Mouse (Mus musculus) erythroblast, embryonic 14.5 days (primary cell): ENCODE results near the gene Acot12. TPM values are rescaled to one million over a fixed set of nuclear protein-coding genes. Genes with fewer than 3 reads are reported as not detected.

Source experiments
- H3K27me3 ChIP-seq: 2 replicates; pipeline ENCODE4 v1.6.1; 2012; ENCODE audit warnings: inconsistent platforms; ENCODE audit not compliant: control insufficient read depth
- H3K36me3 ChIP-seq: 2 replicates; pipeline ENCODE4 v1.6.1; 2012; ENCODE audit warnings: mild to moderate bottlenecking, inconsistent platforms; ENCODE audit not compliant: control insufficient read depth
- H3K4me1 ChIP-seq: 2 replicates; pipeline ENCODE4 v1.6.1; 2012; ENCODE audit warnings: inconsistent platforms; ENCODE audit not compliant: control insufficient read depth
- H3K4me3 ChIP-seq: replicated peaks from 2 replicates; pipeline ENCODE3; 2012; ENCODE audit warnings: moderate library complexity, mild to moderate bottlenecking, inconsistent platforms
- H3K9me3 ChIP-seq: 2 replicates; pipeline ENCODE4 v1.6.1; 2012; ENCODE audit warnings: low read length, inconsistent platforms, mixed read lengths; ENCODE audit not compliant: control insufficient read depth
- GATA1 ChIP-seq: IDR thresholded peaks from 2 replicates; pipeline ENCODE4 v1.6.1; 2012; ENCODE audit warnings: low read length, inconsistent platforms, mixed read lengths
- TAL1 ChIP-seq: IDR thresholded peaks from 3 replicates; pipeline ENCODE4 v1.6.1; 2012; ENCODE audit warnings: low read length, inconsistent platforms, mixed read lengths
- polyA plus RNA-seq: library from polyadenylated mRNA; stranded (reverse); fragments of >175 nt; gene quantifications from 2 replicates; pipeline ENCODE4 v1.2.3, GENCODE M21; 2012

Acot12 gene
- polyA plus RNA-seq, result not detected in 2 replicates

- no peaks in the 10 kb centered on the region for H3K36me3 ChIP-seq
- no peaks in the 10 kb centered on the region for H3K4me1 ChIP-seq
- TF ChIP-seq GATA1 (no peak), TAL1 (no peak)
- peaks cover 25% of the 10 kb centered on the region for H3K27me3 ChIP-seq
- no peaks in the 10 kb centered on the region for H3K9me3 ChIP-seq
- peak within 1 kb of the TSS; percentile 50 for H3K4me3 ChIP-seq
These were observed at the start of gene Acot12 for GRCm38 (mm10) chr13:91741280-91742047. TSS of gene Acot12 (plus strand) at chr13:91741512.

DNA sequence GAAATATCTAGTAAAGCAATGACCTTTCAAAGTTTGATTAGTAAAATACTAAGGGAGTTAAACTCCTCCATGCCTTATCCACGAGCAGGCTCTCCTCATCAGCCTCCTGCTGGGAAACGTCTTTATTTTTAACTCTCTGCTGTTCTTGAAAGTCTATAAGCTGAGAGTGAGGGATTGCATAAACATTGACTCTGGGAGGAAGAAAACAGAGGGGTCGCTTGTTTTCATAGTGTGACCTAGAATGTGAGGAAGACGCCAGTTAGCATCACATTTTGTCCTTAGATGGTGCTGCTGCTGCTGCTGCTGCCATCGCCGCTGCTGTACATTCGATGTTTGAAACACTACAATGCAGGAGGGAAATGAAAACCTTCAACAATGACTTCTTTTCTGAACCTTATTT lies 47.7 kb upstream of the Acot12 start:
- peaks cover 43% of the 10 kb centered on the region for H3K36me3 ChIP-seq
- no peaks in the 10 kb centered on the region for H3K4me1 ChIP-seq
- H3K27me3 ChIP-seq, result no peaks in the 10 kb centered on the region
- H3K4me3 ChIP-seq, result no peak overlapping the region
- no peaks in the 10 kb centered on the region for H3K9me3 ChIP-seq
- TF ChIP-seq GATA1 (no peak), TAL1 (no peak)

DNA sequence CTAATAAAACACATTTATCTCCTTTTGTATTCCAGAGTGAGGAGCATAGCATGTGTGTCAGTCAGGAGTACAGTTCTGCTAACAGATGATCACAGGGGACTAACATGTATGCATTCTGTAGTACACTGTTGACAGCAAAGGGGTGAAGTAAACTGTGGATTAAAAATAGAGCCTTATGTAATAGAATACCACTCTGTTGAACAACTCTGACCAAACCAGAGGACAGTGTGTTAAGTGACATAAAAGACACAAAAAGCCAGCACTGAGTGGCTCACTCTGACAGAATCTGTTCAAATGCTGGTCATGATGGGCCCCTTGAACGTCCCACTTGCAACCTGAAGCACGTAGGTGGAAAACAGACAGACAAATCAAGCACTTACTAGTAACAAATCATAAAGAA lies 45.9 kb upstream of the Acot12 start:
- H3K4me1 ChIP-seq, result no peaks in the 10 kb centered on the region
- TF ChIP-seq TAL1, result no peak
- no peak for TF ChIP-seq GATA1
- no peak overlapping the region for H3K4me3 ChIP-seq
- no peaks in the 10 kb centered on the region for H3K27me3 ChIP-seq
- peaks cover 44% of the 10 kb centered on the region for H3K36me3 ChIP-seq
- H3K9me3 ChIP-seq, result no peaks in the 10 kb centered on the region

DNA sequence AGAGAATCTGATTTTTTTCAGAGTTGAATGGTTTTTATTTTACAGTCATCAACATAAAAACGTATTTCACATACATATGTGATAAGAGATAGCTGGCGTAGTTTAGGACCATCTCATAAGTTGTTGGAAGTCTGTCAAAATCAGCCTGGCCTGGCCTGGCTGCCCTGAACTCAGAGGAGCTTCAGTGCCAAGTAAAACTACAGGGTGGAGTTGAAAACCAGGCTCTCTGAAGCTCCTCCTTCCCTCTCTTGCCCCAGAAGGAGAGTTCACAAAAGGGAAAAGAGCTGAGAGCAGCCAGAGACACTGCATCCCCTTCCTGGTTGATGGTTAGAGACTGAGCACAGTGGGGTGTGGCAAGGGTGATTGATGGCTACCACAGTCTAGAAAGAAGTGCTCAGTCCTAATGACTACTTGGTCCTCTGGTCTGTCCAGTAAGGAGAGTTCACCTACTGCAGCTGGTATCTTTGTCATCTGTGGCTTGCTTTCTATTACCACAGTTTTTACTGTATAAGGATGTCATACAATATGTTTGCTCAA lies 45.1 kb upstream of the Acot12 start:
- Histone ChIP-seq H3K4me3 (no peak overlapping the region), H3K36me3 (peaks cover 48% of the 10 kb centered on the region), H3K4me1 (no peaks in the 10 kb centered on the region), H3K9me3 (no peaks in the 10 kb centered on the region), H3K27me3 (no peaks in the 10 kb centered on the region)
- TF ChIP-seq GATA1, result no peak
- TF ChIP-seq TAL1, result no peak

DNA sequence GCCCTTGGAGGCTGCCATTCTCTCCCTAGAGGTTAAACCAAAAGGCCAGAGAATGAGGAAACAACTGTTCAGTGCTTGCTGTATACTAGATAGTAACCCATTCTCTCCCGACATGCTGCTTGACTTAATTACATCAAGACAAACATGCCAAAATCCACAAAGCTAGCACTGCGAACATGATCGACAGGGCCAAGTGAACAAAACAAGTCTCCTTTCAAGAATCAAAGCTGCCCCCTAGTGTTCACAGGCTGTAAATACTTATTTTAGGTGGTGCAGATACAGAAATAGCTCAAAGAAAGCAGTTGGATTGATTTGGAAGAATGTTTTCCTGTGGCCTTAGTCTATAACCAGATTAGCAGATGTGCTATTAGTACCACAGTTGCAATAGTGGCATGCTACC lies 44.3 kb upstream of the Acot12 start:
- TF ChIP-seq TAL1 (no peak), GATA1 (no peak)
- no peaks in the 10 kb centered on the region for H3K9me3 ChIP-seq
- no peaks in the 10 kb centered on the region for H3K27me3 ChIP-seq
- no peak overlapping the region for H3K4me3 ChIP-seq
- H3K36me3 ChIP-seq, result peaks cover 51% of the 10 kb centered on the region
- no peaks in the 10 kb centered on the region for H3K4me1 ChIP-seq

DNA sequence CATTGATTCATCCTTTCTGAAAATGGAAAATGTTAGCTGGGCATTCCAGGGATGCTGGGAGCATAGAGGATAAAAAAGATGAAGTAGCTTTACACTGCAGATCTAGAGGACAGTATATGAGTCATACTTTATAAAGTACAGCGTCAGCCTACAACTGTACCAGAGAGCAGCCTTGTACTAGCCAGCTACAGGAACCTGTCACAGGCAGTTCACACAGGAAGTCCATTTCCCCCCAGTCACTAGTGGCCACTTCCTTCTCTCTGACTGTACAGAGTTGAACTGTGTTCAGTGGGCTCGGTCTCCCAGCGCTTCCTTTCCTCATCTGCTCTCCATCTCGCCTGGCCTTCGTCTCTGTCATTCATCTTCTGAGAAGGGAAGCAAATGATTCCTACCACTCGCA lies 39.0 kb upstream of the Acot12 start:
- Histone ChIP-seq H3K9me3 (no peaks in the 10 kb centered on the region), H3K27me3 (no peaks in the 10 kb centered on the region), H3K4me3 (no peak overlapping the region), H3K4me1 (no peaks in the 10 kb centered on the region), H3K36me3 (peaks cover 44% of the 10 kb centered on the region)
- no peak for TF ChIP-seq TAL1
- TF ChIP-seq GATA1, result no peak

DNA sequence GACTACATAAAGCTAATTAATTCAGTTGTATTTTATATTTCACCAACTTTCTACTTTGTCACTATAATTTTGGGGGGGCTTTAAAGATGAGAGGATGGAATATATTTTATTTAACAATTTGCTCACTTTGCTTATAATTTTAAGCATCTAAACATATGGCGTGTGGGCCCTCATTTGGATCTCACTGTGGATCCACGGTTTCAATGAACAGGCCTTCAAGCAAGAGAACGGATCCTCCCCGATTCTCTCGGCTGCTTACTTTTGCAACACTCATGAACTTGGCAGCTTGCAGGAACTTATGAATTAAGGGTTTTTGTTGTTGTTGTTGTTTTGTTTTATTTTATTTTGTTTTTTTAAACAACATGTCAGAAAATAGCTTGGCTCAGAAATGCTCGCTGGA lies 21.8 kb upstream of the Acot12 start:
- Histone ChIP-seq H3K4me1 (no peaks in the 10 kb centered on the region), H3K27me3 (no peaks in the 10 kb centered on the region), H3K4me3 (no peak overlapping the region), H3K9me3 (no peaks in the 10 kb centered on the region), H3K36me3 (no peaks in the 10 kb centered on the region)
- no peak for TF ChIP-seq TAL1
- TF ChIP-seq GATA1, result no peak

DNA sequence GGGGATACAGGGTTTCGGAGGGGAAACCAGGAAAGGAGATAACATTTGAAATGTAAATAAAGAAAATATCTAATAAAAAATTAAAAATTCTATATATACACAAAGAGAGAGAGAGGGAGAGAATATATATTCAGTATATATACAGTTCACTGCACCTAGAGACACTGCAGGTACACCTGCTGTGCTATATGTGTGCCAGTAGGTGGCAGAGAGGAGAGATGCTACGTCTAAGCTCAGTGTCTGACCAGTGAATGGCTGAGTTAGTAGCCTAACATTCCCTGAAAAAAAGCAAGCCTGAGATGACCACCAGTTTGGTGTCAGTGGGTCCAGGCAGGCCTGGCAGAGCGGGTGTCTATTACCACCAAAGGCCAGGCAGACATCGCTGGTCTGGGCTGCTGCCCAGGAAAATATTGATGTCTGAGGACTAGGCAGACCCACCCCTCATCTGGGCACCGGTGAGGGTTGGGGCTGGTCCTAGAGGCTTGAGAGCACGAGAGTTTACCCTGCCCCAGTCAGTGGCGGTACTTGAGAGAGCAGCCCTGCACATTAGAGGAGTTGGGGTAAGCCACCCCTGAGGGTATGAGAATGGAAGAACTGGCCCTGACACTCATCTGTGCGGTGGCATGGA lies 18.1 kb upstream of the Acot12 start:
- Histone ChIP-seq H3K4me3 (no peak overlapping the region), H3K4me1 (no peaks in the 10 kb centered on the region), H3K36me3 (no peaks in the 10 kb centered on the region), H3K9me3 (no peaks in the 10 kb centered on the region), H3K27me3 (no peaks in the 10 kb centered on the region)
- TF ChIP-seq TAL1, result no peak
- no peak for TF ChIP-seq GATA1

DNA sequence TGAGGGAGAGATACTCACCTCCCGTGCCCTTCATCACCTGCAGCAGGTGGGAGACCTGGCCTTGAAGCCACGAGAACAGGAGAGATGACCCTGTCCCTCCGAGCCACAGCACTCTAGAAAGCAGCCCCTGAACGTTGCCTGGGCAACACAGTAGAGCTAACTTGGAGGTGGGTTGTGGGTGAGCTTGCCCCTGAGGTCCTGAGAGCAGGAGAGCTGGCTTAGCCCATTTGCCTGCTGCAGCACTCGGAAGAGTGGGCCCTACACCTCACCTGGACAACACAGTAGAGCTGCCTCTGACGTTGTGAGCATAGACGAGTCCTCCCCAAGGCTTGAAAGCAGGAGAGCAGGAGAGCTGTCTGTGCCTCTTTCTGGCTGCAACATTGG lies 17.6 kb upstream of the Acot12 start:
- no peaks in the 10 kb centered on the region for H3K4me1 ChIP-seq
- H3K9me3 ChIP-seq, result no peaks in the 10 kb centered on the region
- H3K27me3 ChIP-seq, result no peaks in the 10 kb centered on the region
- TF ChIP-seq GATA1 (no peak), TAL1 (no peak)
- H3K36me3 ChIP-seq, result no peaks in the 10 kb centered on the region
- H3K4me3 ChIP-seq, result no peak overlapping the region

- no peaks in the 10 kb centered on the region for H3K36me3 ChIP-seq
- no peak overlapping the region for H3K4me3 ChIP-seq
- no peaks in the 10 kb centered on the region for H3K4me1 ChIP-seq
- H3K9me3 ChIP-seq, result no peaks in the 10 kb centered on the region
- TF ChIP-seq GATA1, result no peak
- TF ChIP-seq TAL1, result no peak
- H3K27me3 ChIP-seq, result no peaks in the 10 kb centered on the region
These were observed 17.1 kb upstream of the Acot12 start for GRCm38 (mm10) chr13:91724211-91724610.
